Mouse (Mus musculus) brain, embryonic 14.5 days (tissue): ENCODE data around the gene Gbp3. TPM values are rescaled to one million over a fixed set of nuclear protein-coding genes. Genes with fewer than 3 reads are reported as not detected.
"Not testable (repeated sequence)": the region's sequence is repeated elsewhere in the genome, so short reads cannot be mapped to it uniquely, and the experiment has no call there.

Source experiments
- DNase-seq: peaks from one replicate; pipeline ENCODE4 v3.0.0-alpha.2; 2011; ENCODE audit warnings: low read depth
- CTCF ChIP-seq: fragments of 200-500 bp; IDR thresholded peaks from 2 replicates; pipeline ENCODE4 v1.5.1; 2012; ENCODE audit warnings: inconsistent platforms, mild to moderate bottlenecking, moderate library complexity, borderline replicate concordance; ENCODE audit not compliant: insufficient read depth, insufficient read length; ENCODE audit errors: extremely low read depth
- POLR2A ChIP-seq: fragments of 200-500 bp; IDR thresholded peaks from 2 replicates; pipeline ENCODE4 v1.6.1; 2012; ENCODE audit warnings: mild to moderate bottlenecking, inconsistent platforms, borderline replicate concordance; ENCODE audit not compliant: poor library complexity, insufficient read depth, insufficient read length, severe bottlenecking; ENCODE audit errors: extremely low read depth
- polyA plus RNA-seq: library from polyadenylated mRNA; depleted of rRNA; stranded (reverse); fragments of >200 nt; gene quantifications from 2 replicates; pipeline ENCODE4 v1.2.3, GENCODE M21; 2012

Gbp3 gene
- polyA plus RNA-seq, 1 experiment: 1.1 TPM

GRCm38 (mm10) chr3:142554601-142555000 is 5.2 kb upstream of the Gbp3 start:
- DNase-seq: no peak
- TF ChIP-seq CTCF: no peak
- TF ChIP-seq POLR2A: no peak

- no peak for DNase-seq
- TF ChIP-seq CTCF (no peak), POLR2A (no peak)
Measured at GRCm38 (mm10) chr3:142555623-142556022, 4.2 kb upstream of the Gbp3 start.

- TF ChIP-seq POLR2A (no peak), CTCF (peak; percentile 96)
- DNase-seq: peak; percentile 89
Measured at GRCm38 (mm10) chr3:142560296-142560948, 596 bp downstream of the Gbp3 start.

GRCm38 (mm10) chr3:142561045-142561646 is 1.3 kb downstream of the Gbp3 start:
- TF ChIP-seq POLR2A (no peak), CTCF (no peak)
- no peak for DNase-seq

- TF ChIP-seq CTCF (no peak), POLR2A (no peak)
- DNase-seq: no peak
Measured at GRCm38 (mm10) chr3:142561666-142562065, 1.8 kb downstream of the Gbp3 start.

GRCm38 (mm10) chr3:142567490-142567889 is 7.7 kb downstream of the Gbp3 start:
- DNase-seq: not testable (repeated sequence)

GRCm38 (mm10) chr3:142570738-142571137 is 10.9 kb downstream of the Gbp3 start:
- TF ChIP-seq CTCF: no peak
- no peak for TF ChIP-seq POLR2A
- DNase-seq: no peak

GRCm38 (mm10) chr3:142577108-142577507 is 17.3 kb downstream of the Gbp3 start:
- no peak for DNase-seq
- TF ChIP-seq CTCF (no peak), POLR2A (no peak)

GRCm38 (mm10) chr3:142578342-142578741 is 18.5 kb downstream of the Gbp3 start:
- DNase-seq: no peak
- TF ChIP-seq POLR2A: no peak
- TF ChIP-seq CTCF: no peak

- no peak for DNase-seq
- TF ChIP-seq CTCF (no peak), POLR2A (no peak)
Measured at GRCm38 (mm10) chr3:142583067-142583466, 23.2 kb downstream of the Gbp3 start.

GRCm38 (mm10) chr3:142587386-142587785 is 27.6 kb downstream of the Gbp3 start:
- no peak for DNase-seq
- TF ChIP-seq CTCF (no peak), POLR2A (no peak)

- TF ChIP-seq POLR2A (no peak), CTCF (no peak)
- DNase-seq: peak; percentile 5
Measured at GRCm38 (mm10) chr3:142588888-142589287, 29.1 kb downstream of the Gbp3 start.
